Mouse (Mus musculus): ENCODE measurements around the gene Edc3. TPM values are rescaled to one million over a fixed set of nuclear protein-coding genes. Genes with fewer than 3 reads are reported as not detected.
A peak's percentile ranks its signal among the peaks of the same experiment; 100 is the strongest.
"Not testable (repeated sequence)": the region's sequence is repeated elsewhere in the genome, so short reads cannot be mapped to it uniquely, and the experiment has no call there.

The Edc3 gene
- polyA plus RNA-seq, 2 experiments from 2014 or later, result 30.2 to 30.5 TPM

GRCm38 (mm10) chr9:57706496-57706895 is 1.8 kb upstream of the Edc3 start:
- ATAC-seq, result no peak

- ATAC-seq, result no peak
Measured at GRCm38 (mm10) chr9:57708720-57709274, 457 bp downstream of the Edc3 start.

- ATAC-seq, result not testable (repeated sequence)
Measured at GRCm38 (mm10) chr9:57710214-57710613, 1.9 kb downstream of the Edc3 start.

- no peak for ATAC-seq
Measured at GRCm38 (mm10) chr9:57712194-57712593, 3.9 kb downstream of the Edc3 start.

- ATAC-seq, result no peak
Measured at GRCm38 (mm10) chr9:57718408-57718807, 10.1 kb downstream of the Edc3 start.

- ATAC-seq, result no peak
Measured at GRCm38 (mm10) chr9:57720736-57721135, 12.4 kb downstream of the Edc3 start.

GRCm38 (mm10) chr9:57722371-57722770 is 14.0 kb downstream of the Edc3 start:
- no peak for ATAC-seq

GRCm38 (mm10) chr9:57723315-57723715 is 15.0 kb downstream of the Edc3 start:
- ATAC-seq, result no peak

GRCm38 (mm10) chr9:57723796-57724195 is 15.5 kb downstream of the Edc3 start:
- no peak for ATAC-seq

GRCm38 (mm10) chr9:57724701-57725100 is 16.4 kb downstream of the Edc3 start:
- ATAC-seq, result no peak

GRCm38 (mm10) chr9:57728312-57728711 is 20.0 kb downstream of the Edc3 start:
- ATAC-seq, result no peak

GRCm38 (mm10) chr9:57733606-57734005 is 25.3 kb downstream of the Edc3 start:
- ATAC-seq, result no peak

GRCm38 (mm10) chr9:57739863-57740262 is 31.5 kb downstream of the Edc3 start:
- no peak for ATAC-seq

GRCm38 (mm10) chr9:57744462-57745091 is 36.2 kb downstream of the Edc3 start:
- peak; percentile 76 for ATAC-seq

- no peak for ATAC-seq
Measured at GRCm38 (mm10) chr9:57747067-57747466, 38.7 kb downstream of the Edc3 start.

- no peak for ATAC-seq
Measured at GRCm38 (mm10) chr9:57748137-57748536, 39.8 kb downstream of the Edc3 start.

- no peak for ATAC-seq
Measured at GRCm38 (mm10) chr9:57748831-57749230, 40.5 kb downstream of the Edc3 start.

GRCm38 (mm10) chr9:57750901-57751300 is 42.6 kb downstream of the Edc3 start:
- no peak for ATAC-seq

- no peak for ATAC-seq
Measured at GRCm38 (mm10) chr9:57757578-57757977, 49.2 kb downstream of the Edc3 start.

- no peak for ATAC-seq
Measured at GRCm38 (mm10) chr9:57758528-57758927, 50.2 kb downstream of the Edc3 start.

- peak; percentile 67 for ATAC-seq
Measured at GRCm38 (mm10) chr9:57759289-57759688, 50.9 kb downstream of the Edc3 start.

GRCm38 (mm10) chr9:57760416-57761146 is 52.2 kb downstream of the Edc3 start:
- no peak for ATAC-seq

GRCm38 (mm10) chr9:57761563-57762551 is 53.5 kb downstream of the Edc3 start:
- ATAC-seq, result no peak

All from CD4-positive, CD25-positive, alpha-beta regulatory T cell, adult 4 months (primary cell).